Mouse (Mus musculus): ENCODE measurements around the gene Synpr. TPM values are rescaled to one million over a fixed set of nuclear protein-coding genes. Genes with fewer than 3 reads are reported as not detected.

The Synpr gene
- total RNA-seq, 2 experiments from 2014 or later: not detected

DNA sequence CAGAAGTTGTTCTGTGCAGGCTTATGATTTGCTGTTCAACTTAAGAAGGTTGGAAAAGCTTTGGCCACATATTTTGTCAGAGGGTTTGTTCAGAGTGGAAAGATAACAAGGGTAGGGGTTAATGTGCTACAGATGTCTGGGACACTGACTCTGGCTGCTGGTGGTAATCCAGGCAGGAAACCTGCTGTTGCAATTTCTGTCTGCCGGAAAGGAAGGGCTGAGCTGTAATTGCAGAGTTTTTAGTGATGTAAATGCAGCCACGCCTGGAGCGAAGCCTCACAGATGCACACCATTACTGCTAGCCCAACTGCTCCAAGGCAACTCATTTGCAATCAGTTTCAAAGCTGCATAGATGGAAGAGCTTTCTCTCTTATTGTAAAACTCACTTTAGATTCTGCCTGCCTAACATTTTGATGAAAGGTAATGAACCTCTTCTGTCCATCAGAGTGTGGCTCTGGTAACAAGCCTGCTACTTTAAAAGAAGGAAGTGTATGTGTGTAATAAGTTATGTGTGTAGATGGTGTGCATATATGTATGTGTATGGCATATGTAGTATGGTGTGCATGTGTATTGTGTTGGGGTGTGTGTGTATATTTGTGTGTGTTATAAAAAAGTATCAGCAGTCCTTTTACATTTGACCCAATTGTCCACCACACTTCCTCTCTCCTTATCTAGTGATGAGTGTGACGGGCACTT is 64.7 kb downstream of the Synpr start:
- ATAC-seq (replicated peaks; ENCODE audit: low FRiP score, poor library complexity, severe bottlenecking): no peak

GRCm38 (mm10) chr14:13354154-13354553 is 69.6 kb downstream of the Synpr start:
- no peak for ATAC-seq (replicated peaks; ENCODE audit: low FRiP score, poor library complexity, severe bottlenecking)

GRCm38 (mm10) chr14:13355569-13356362 is 71.2 kb downstream of the Synpr start:
- no peak for ATAC-seq (replicated peaks; ENCODE audit: low FRiP score, poor library complexity, severe bottlenecking)

DNA sequence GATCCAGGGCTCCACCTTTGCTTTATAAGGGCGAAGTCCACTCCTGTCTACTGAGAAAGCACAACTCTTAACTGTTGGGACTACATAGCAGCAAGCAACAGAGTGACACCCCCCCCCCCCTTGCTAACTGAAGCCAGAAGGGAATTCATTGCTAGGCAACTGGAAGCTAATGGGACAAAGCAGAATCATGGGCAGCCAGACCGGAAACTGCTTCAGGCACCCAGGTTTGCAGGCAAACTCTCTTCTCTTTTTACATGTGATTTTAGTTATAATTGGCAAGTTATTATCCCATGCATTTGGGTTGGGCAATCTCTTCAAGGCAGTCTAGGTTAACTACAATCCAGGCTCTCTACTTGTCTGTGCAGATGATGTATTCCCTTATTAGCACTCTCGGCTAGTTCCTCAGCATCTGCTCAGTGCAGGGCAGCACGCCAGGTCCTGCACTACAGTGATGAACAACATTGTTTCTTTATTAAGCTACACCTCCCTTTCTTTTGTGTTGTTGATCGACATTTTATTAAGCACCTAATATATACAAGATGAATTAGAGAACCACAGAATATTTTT is 72.6 kb downstream of the Synpr start:
- no peak for ATAC-seq (replicated peaks; ENCODE audit: low FRiP score, poor library complexity, severe bottlenecking)

DNA sequence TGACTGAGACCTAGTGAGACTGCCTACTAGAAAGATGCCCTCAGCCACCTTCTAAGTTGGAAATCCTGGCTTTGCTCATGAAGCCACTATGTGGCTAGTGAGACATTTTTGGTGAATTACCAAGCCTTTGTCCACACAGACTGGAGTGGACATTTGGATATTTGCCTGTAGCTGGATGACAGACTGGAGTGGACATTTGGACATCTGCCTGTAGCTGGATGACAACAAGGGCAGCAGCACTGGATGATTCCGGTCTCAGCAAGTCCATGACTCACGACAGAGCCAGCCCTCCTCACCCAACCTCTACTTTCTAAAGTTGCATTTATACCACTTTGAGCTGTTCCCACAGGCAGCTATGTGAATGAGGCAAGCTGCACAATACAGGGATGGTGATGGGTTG is 73.5 kb downstream of the Synpr start:
- no peak for ATAC-seq (replicated peaks; ENCODE audit: low FRiP score, poor library complexity, severe bottlenecking)

- ATAC-seq (replicated peaks; ENCODE audit: low FRiP score, poor library complexity, severe bottlenecking): no peak
These were observed 76.6 kb downstream of the Synpr start for GRCm38 (mm10) chr14:13361184-13361583.

DNA sequence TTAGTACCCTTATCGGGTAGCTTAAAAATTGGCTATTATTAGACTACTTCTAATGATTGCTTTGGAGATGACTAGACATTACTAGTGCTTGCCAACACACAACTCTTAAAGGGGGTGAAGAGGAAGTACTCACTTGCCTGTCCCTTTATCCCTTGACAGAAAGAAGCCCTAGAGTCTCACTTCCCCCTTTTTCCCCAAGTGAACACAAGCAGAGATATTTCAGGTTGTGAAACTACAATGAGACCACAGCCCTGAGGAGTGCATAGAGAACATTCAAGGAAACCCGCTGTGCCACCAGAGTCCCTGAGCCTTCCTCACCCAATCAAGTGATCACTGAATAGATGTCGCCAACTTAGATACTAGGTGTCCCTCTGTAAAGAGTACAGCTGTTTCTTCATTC is 77.1 kb downstream of the Synpr start:
- no peak for ATAC-seq (replicated peaks; ENCODE audit: low FRiP score, poor library complexity, severe bottlenecking)

GRCm38 (mm10) chr14:13368309-13368708 is 83.7 kb downstream of the Synpr start:
- no peak for ATAC-seq (replicated peaks; ENCODE audit: low FRiP score, poor library complexity, severe bottlenecking)

DNA sequence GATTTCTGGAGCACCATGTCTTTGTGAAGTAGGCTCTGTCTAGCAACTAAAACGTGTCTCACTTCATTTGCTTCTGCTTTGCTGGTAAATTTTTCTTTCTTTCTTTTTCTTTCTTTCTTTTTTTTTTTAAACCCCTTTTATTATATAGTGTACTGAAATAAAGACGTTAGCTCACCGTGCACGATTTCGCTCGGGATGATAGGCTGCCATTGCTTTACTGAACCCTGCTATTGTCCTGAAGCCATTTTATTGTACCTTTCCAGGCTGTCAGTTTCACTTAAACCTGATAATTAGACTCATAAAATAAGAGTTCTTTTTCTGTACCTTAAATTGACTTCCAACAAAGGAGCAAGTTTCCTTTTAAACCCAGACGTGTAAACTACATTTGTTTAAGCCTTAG is 104.5 kb downstream of the Synpr start:
- no peak for ATAC-seq (replicated peaks; ENCODE audit: low FRiP score, poor library complexity, severe bottlenecking)

GRCm38 (mm10) chr14:13389954-13390353 is 105.4 kb downstream of the Synpr start:
- ATAC-seq (replicated peaks; ENCODE audit: low FRiP score, poor library complexity, severe bottlenecking): no peak

DNA sequence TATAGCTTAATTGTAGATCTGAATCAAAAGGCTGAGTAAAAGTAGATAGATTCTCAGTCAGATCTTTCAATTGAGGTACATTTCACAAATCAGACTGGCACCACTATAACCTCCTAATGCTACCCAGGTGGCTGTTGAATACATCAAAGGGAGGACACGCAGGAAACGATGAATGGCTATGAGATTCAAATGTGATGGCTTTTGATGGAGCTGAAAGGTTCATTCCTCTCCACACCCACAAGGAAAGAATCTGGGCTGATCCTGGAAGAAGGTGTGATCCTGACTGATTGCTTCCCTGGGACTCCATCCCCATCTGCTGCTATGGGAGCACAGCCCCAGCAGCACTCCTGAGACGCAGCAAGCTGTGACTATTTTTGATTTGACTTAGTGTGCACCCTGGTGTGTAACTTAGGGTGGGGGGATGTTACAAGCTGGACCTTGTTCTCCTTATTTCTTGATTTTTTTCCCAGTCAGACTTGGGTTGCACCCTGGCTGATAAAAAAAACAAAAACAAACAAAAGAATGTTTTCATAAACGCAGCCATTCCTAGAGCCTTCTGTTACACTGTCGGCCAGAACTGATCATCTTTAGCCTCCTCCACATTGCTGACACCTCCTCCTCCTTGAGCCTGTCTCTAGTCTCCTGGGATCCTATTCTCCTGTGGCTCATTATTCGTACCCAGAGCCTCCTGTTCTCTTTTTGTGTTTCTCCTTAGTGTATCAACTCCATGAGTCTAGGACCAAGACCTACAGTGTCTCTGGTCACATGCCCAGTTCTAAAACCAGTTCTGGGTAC is 114.8 kb downstream of the Synpr start:
- no peak for ATAC-seq (replicated peaks; ENCODE audit: low FRiP score, poor library complexity, severe bottlenecking)

- no peak for ATAC-seq (replicated peaks; ENCODE audit: low FRiP score, poor library complexity, severe bottlenecking)
These were observed 127.1 kb downstream of the Synpr start for GRCm38 (mm10) chr14:13411636-13412035.

- no peak for ATAC-seq (replicated peaks; ENCODE audit: low FRiP score, poor library complexity, severe bottlenecking)
These were observed 156.1 kb downstream of the Synpr start for GRCm38 (mm10) chr14:13440723-13441122.

GRCm38 (mm10) chr14:13444908-13445307 is 160.3 kb downstream of the Synpr start:
- no peak for ATAC-seq (replicated peaks; ENCODE audit: low FRiP score, poor library complexity, severe bottlenecking)

DNA sequence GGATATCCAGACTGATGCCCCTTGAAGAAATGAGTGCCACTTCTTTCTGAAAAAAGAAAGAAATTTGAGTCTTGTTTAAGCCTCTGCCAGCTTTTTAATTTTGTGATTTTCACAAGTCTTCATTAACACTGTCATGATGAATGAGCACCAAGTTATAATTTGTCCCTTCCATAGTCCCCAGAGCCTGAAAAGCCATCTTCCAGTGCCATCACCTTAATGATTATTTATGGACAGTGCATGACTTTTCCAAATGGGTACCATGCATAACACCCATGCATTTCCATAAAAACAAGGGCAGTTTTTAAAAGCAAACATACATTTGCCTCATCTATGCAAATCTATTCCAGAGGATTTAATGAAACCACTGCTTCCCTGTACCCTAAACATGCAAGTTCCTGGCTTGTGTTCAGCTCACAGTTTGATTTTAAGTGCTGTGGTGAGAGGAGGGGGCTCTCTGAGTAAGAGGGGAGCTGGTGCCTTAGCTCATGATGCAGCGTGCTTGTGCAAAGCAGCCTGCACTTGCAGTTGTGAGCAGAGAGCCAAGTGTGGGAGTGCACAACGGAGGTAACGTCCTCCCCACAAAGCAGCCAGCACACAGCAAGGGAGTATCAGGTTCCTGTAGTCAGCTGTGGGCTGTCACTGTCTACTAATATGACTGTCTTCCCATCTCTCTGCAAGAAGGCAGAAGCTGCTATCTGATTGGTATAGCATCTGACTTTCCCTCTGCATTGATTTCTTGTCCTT is 169.1 kb downstream of the Synpr start:
- ATAC-seq (replicated peaks; ENCODE audit: low FRiP score, poor library complexity, severe bottlenecking): no peak

DNA sequence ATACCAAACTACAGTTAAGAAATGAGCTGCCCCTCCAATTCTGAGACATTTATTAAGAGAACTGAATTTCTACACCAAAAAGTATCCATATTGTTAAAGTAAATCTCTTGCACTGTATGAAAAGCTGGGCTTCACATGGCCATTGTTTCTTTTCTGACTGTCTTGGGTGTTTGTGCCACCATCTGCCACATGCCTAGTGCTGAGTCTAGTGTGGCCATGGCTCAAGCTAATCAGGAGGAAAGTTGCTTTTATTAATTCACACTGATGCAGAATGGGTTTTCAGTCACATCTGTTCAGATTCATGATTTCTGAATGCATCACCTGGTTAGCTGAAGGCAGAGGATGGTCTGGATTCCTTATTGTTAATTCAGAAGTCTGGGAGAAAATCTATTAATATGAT is 170.4 kb downstream of the Synpr start:
- no peak for ATAC-seq (replicated peaks; ENCODE audit: low FRiP score, poor library complexity, severe bottlenecking)

DNA sequence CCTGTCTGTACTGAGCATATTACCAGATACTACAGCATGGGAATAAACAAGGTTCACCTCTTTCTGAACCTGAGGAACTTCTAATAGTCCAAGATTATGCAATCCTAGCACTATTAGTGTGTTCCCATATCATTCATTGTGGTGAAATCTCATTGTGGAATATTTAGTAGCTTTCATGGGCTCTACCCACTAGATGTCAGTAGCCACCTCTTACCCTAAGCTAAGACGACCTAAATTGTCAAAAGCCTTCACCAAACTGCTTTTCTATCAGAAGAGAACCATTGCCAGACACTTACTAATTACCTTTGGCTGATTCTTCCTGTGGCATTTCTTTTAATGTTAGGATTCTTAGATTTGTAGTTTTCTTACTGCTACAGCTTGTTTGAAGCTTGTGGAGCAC is 174.8 kb downstream of the Synpr start:
- ATAC-seq (replicated peaks; ENCODE audit: low FRiP score, poor library complexity, severe bottlenecking): no peak

- no peak for ATAC-seq (replicated peaks; ENCODE audit: low FRiP score, poor library complexity, severe bottlenecking)
These were observed 184.6 kb downstream of the Synpr start for GRCm38 (mm10) chr14:13469211-13469610.

- ATAC-seq (replicated peaks; ENCODE audit: low FRiP score, poor library complexity, severe bottlenecking): no peak
These were observed 193.2 kb downstream of the Synpr start for GRCm38 (mm10) chr14:13477821-13478220.

DNA sequence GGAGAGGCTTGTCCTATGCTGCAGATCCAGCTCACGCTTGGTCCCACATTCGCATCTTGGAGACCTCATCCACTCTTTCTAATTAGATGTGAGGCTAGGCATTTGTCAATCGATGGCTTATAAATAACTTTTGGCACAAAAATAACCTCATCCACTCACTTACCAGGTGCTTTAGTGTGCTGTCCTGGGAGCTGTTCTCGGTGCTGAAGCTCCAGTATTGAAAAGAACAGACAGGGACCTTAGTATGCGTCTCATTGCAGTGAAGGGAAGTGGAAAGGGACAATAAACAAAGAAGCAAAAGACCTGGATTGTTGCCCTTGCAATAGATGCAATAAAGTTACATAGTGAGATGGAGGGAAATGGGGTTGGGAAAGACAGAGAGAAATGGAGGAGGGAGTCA is 220.8 kb downstream of the Synpr start:
- no peak for ATAC-seq (replicated peaks; ENCODE audit: low FRiP score, poor library complexity, severe bottlenecking)

Data from erythroid progenitor cell, adult 5-6 weeks (primary cell).